Mouse (Mus musculus) liver, postnatal 0 days (tissue): ENCODE data around the gene Castor2. TPM values are rescaled to one million over a fixed set of nuclear protein-coding genes. Genes with fewer than 3 reads are reported as not detected.

Source experiments
- ATAC-seq: fragments of 200-750 bp; cut with Nextera tagmentation; 2 replicates; pipeline ENCODE4 v1.8.0; 2017; ENCODE audit warnings: mild to moderate bottlenecking, moderate library complexity
- DNase-seq: peaks from one replicate; pipeline ENCODE4 v3.0.0-alpha.2; 2016
- H3K27ac ChIP-seq: fragments of 300-500 bp; sonication (generic); 2 replicates; pipeline ENCODE4 v1.5.1; 2014; ENCODE audit warnings: antibody characterized with exemption, moderate library complexity, mild to moderate bottlenecking, low read depth
- H3K27me3 ChIP-seq: fragments of 300-500 bp; sonication (generic); 2 replicates; pipeline ENCODE4 v1.6.1; 2014; ENCODE audit warnings: low read length, control low read depth, mixed read lengths; ENCODE audit not compliant: insufficient read depth
- H3K36me3 ChIP-seq: fragments of 300-500 bp; sonication (generic); replicated peaks from 2 replicates; pipeline ENCODE4 v1.6.1; 2014; ENCODE audit warnings: mild to moderate bottlenecking, control low read depth, low read length, moderate library complexity, mixed read lengths; ENCODE audit not compliant: insufficient read depth
- H3K4me1 ChIP-seq: fragments of 300-500 bp; sonication (generic); 2 replicates; pipeline ENCODE4 v1.6.1; 2014; ENCODE audit warnings: antibody characterized with exemption, mild to moderate bottlenecking, control low read depth; ENCODE audit not compliant: insufficient read depth
- H3K4me2 ChIP-seq: fragments of 300-500 bp; sonication (generic); 2 replicates; pipeline ENCODE4 v1.6.1; 2014; ENCODE audit warnings: low read depth, mild to moderate bottlenecking, low read length, moderate library complexity, mixed read lengths
- H3K4me3 ChIP-seq: fragments of 300-500 bp; sonication (generic); 2 replicates; pipeline ENCODE4 v1.5.1; 2014; ENCODE audit warnings: low read depth, low read length
- H3K9ac ChIP-seq: fragments of 300-500 bp; sonication (generic); replicated peaks from 2 replicates; pipeline ENCODE4 v1.6.1; 2014; ENCODE audit warnings: mild to moderate bottlenecking, moderate library complexity
- H3K9me3 ChIP-seq: fragments of 300-500 bp; sonication (generic); 2 replicates; pipeline ENCODE4 v1.6.1; 2016; ENCODE audit warnings: mild to moderate bottlenecking, control low read depth, low read length, mixed read lengths
- CTCF ChIP-seq: sonication (generic); IDR thresholded peaks from 2 replicates; pipeline ENCODE4 v1.5.1; 2016; ENCODE audit warnings: antibody characterized with exemption, low read depth
- EP300 ChIP-seq: IDR thresholded peaks from 2 replicates; pipeline ENCODE4 v1.6.1; 2016; ENCODE audit warnings: antibody characterized with exemption, low read depth, mild to moderate bottlenecking
- WGBS: fragments of 180-500 bp; shearing (Covaris S2); extraction: QIAGEN DNeasy Blood & Tissue Kit; methylation state at CpG from one replicate; pipeline ENCODE4 v1.1.7; 2014; ENCODE audit not compliant: insufficient replicate concordance; 5-methylcytosine and 5-hydroxymethylcytosine counted together
- polyA plus RNA-seq: library from polyadenylated mRNA; unstranded; fragments of >200 nt; fragmentation: Nextera tagmentation; extraction: Ambion mirVana; gene quantifications from 2 replicates; pipeline ENCODE4 v1.2.1, GENCODE M21; 2015

Castor2 gene
- polyA plus RNA-seq, 1 experiment from 2014 or later, result 1.00 TPM

GRCm38 (mm10) chr5:134118798-134119407 is 19.4 kb downstream of the Castor2 start:
- H3K4me2 ChIP-seq, result no peak overlapping the region
- DNase-seq, result no peak
- H3K36me3 ChIP-seq, result no peaks in the 10 kb centered on the region
- no peak for TF ChIP-seq CTCF
- no peak for TF ChIP-seq EP300
- H3K27me3 ChIP-seq, result no peaks in the 10 kb centered on the region
- no peak overlapping the region for H3K4me3 ChIP-seq
- no peak for ATAC-seq
- H3K9ac ChIP-seq, result no peak overlapping the region
- H3K4me1 ChIP-seq, result 0 out of 2 replicates have a peak, but pooled peaks cover 4% of the 10 kb centered on the region
- no peak overlapping the region for H3K27ac ChIP-seq
- no peaks in the 10 kb centered on the region for H3K9me3 ChIP-seq
- WGBS, result 83% methylated on average over 15 of the region's 15 CpGs

- Histone ChIP-seq H3K4me1 (0 out of 2 replicates have a peak, but pooled peaks cover 4% of the 10 kb centered on the region), H3K36me3 (no peaks in the 10 kb centered on the region), H3K9ac (no peak overlapping the region), H3K9me3 (no peaks in the 10 kb centered on the region), H3K27ac (no peak overlapping the region), H3K4me3 (no peak overlapping the region), H3K27me3 (no peaks in the 10 kb centered on the region), H3K4me2 (no peak overlapping the region)
- no peak for TF ChIP-seq CTCF
- TF ChIP-seq EP300, result no peak
- ATAC-seq (no peak), DNase-seq (no peak)
- 63% methylated on average over 10 of the region's 10 CpGs for WGBS
Observed at GRCm38 (mm10) chr5:134119481-134120120, 20.1 kb downstream of the Castor2 start.

- Histone ChIP-seq H3K4me1 (0 out of 2 replicates have a peak, but pooled peaks cover 4% of the 10 kb centered on the region), H3K4me3 (no peak overlapping the region), H3K9ac (no peak overlapping the region), H3K36me3 (no peaks in the 10 kb centered on the region), H3K4me2 (no peak overlapping the region), H3K27ac (no peak overlapping the region), H3K9me3 (no peaks in the 10 kb centered on the region), H3K27me3 (no peaks in the 10 kb centered on the region)
- WGBS, result 67% methylated on average over 3 of the region's 3 CpGs
- no peak for DNase-seq
- TF ChIP-seq CTCF (no peak), EP300 (no peak)
- ATAC-seq, result no peak
Observed at GRCm38 (mm10) chr5:134120135-134120534, 20.6 kb downstream of the Castor2 start.

DNA sequence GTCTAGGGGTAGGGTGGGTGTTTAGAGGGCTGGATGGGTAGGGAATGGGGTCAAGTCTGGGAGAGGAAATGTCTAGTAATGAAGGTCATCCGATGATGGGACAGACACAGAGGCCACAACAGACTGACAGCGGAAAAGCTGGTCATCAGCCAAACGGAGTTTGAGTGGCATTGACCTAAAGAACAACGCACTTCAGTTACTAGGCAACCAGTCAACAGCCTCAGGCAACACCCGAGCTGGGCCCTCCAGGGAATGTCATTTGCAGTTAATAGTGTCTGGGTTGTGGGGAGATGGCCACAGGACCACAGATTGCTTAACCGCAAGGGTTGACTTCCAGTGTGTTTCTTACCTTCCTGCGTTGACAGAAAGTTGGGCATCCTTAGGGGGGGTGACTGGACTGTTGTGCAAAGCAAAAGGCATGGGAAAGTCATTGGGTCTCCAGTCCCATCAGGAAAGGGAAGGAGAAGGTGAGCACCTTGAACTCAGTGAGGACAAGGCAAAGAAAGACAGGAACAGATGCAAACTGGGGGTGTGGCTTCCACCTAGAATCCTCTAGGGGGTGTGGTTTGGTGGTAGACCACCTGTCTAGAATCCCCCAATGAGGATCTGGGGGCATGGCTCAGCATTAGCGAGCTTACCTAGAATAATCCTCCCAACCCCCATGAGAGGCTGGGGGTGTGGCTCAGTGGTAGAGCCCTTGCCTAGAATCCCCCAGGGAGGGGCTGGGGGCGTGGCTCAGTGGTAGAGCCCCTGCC is 21.8 kb downstream of the Castor2 start:
- H3K4me2 ChIP-seq, result no peak overlapping the region
- H3K27ac ChIP-seq, result no peak overlapping the region
- no peak for TF ChIP-seq EP300
- no peak for TF ChIP-seq CTCF
- no peak overlapping the region for H3K9ac ChIP-seq
- ATAC-seq, result peak; percentile 79
- no peaks in the 10 kb centered on the region for H3K27me3 ChIP-seq
- no peak overlapping the region for H3K4me3 ChIP-seq
- no peaks in the 10 kb centered on the region for H3K36me3 ChIP-seq
- H3K9me3 ChIP-seq, result no peaks in the 10 kb centered on the region
- WGBS, result 49% methylated on average over 8 of the region's 9 CpGs
- peak; percentile 46 for DNase-seq
- H3K4me1 ChIP-seq, result 0 out of 2 replicates have a peak, but pooled peaks cover 4% of the 10 kb centered on the region

GRCm38 (mm10) chr5:134121893-134122259 is 22.4 kb downstream of the Castor2 start:
- no peak overlapping the region for H3K27ac ChIP-seq
- no peak overlapping the region for H3K4me3 ChIP-seq
- no peaks in the 10 kb centered on the region for H3K36me3 ChIP-seq
- no peak overlapping the region for H3K9ac ChIP-seq
- no peak overlapping the region for H3K4me2 ChIP-seq
- DNase-seq (no peak), ATAC-seq (no peak)
- no peaks in the 10 kb centered on the region for H3K27me3 ChIP-seq
- WGBS, result 73% methylated on average over 4 of the region's 4 CpGs
- no peak for TF ChIP-seq CTCF
- TF ChIP-seq EP300, result no peak
- 0 out of 2 replicates have a peak, but pooled peaks cover 4% of the 10 kb centered on the region for H3K4me1 ChIP-seq
- H3K9me3 ChIP-seq, result no peaks in the 10 kb centered on the region

GRCm38 (mm10) chr5:134123846-134124245 is 24.3 kb downstream of the Castor2 start:
- ATAC-seq, result no peak
- H3K36me3 ChIP-seq, result no peaks in the 10 kb centered on the region

More at GRCm38 (mm10) chr5:134123846-134124245, 24.3 kb downstream of the Castor2 start:
- Histone ChIP-seq H3K4me3 (no peak overlapping the region), H3K4me2 (no peak overlapping the region), H3K27me3 (no peaks in the 10 kb centered on the region), H3K9ac (no peak overlapping the region), H3K4me1 (0 out of 2 replicates have a peak, but pooled peaks cover 4% of the 10 kb centered on the region), H3K9me3 (no peaks in the 10 kb centered on the region), H3K27ac (no peak overlapping the region)
- no peak for DNase-seq
- WGBS, result 75% methylated on average over 6 of the region's 6 CpGs
- TF ChIP-seq CTCF (no peak), EP300 (no peak)
